Mouse (Mus musculus) embryonic facial prominence, embryonic 15.5 days (tissue): ENCODE measurements around the gene Otogl. TPM values are rescaled to one million over a fixed set of nuclear protein-coding genes. Genes with fewer than 3 reads are reported as not detected.

Source experiments
- ATAC-seq: fragments of 200-750 bp; cut with Nextera tagmentation; 2 replicates; pipeline ENCODE4 v1.8.0; 2017; ENCODE audit warnings: low read depth, moderate TSS enrichment; ENCODE audit not compliant: insufficient number of reproducible peaks, low FRiP score, low TSS enrichment
- H3K27ac ChIP-seq: fragments of 300-500 bp; sonication (generic); replicated peaks from 2 replicates; pipeline ENCODE4 v1.5.1; 2015; ENCODE audit warnings: mild to moderate bottlenecking, inconsistent platforms
- H3K27me3 ChIP-seq: fragments of 300-500 bp; sonication (generic); 2 replicates; pipeline ENCODE4 v1.6.1; 2015; ENCODE audit warnings: inconsistent platforms
- H3K36me3 ChIP-seq: fragments of 300-500 bp; sonication (generic); 2 replicates; pipeline ENCODE4 v1.6.1; 2015; ENCODE audit warnings: mild to moderate bottlenecking, inconsistent platforms
- H3K4me1 ChIP-seq: fragments of 300-500 bp; sonication (generic); 2 replicates; pipeline ENCODE4 v1.6.1; 2015; ENCODE audit warnings: inconsistent platforms
- H3K4me2 ChIP-seq: fragments of 300-500 bp; sonication (generic); replicated peaks from 2 replicates; pipeline ENCODE4 v1.6.1; 2015; ENCODE audit warnings: mild to moderate bottlenecking, inconsistent platforms
- H3K4me3 ChIP-seq: fragments of 300-500 bp; sonication (generic); replicated peaks from 2 replicates; pipeline ENCODE4 v1.5.1; 2015; ENCODE audit warnings: mild to moderate bottlenecking, inconsistent platforms
- H3K9ac ChIP-seq: fragments of 300-500 bp; sonication (generic); 2 replicates; pipeline ENCODE4 v1.6.1; 2015; ENCODE audit warnings: inconsistent platforms
- H3K9me3 ChIP-seq: fragments of 300-500 bp; sonication (generic); replicated peaks from 2 replicates; pipeline ENCODE4 v1.6.1; 2016; ENCODE audit warnings: inconsistent platforms
- WGBS: fragments of 180-500 bp; shearing (Covaris S2); methylation state at CpG from one replicate; pipeline ENCODE4 v1.1.7; 2015; 5-methylcytosine and 5-hydroxymethylcytosine counted together
- polyA plus RNA-seq: library from polyadenylated mRNA; unstranded; fragments of >200 nt; fragmentation: Nextera tagmentation; extraction: Ambion mirVana; gene quantifications from 2 replicates; pipeline ENCODE4 v1.2.1, GENCODE M21; 2015

The Otogl gene
- polyA plus RNA-seq, 1 experiment from 2014 or later: 0.29 TPM

GRCm38 (mm10) chr10:107905274-107906034 lies 6.5 kb downstream of the Otogl start:
- no peak for ATAC-seq
- Histone ChIP-seq H3K9me3 (no peaks in the 10 kb centered on the region), H3K4me2 (no peak overlapping the region), H3K4me3 (no peak overlapping the region), H3K9ac (no peak overlapping the region), H3K27ac (no peak overlapping the region), H3K27me3 (no peaks in the 10 kb centered on the region), H3K36me3 (no peaks in the 10 kb centered on the region), H3K4me1 (no peaks in the 10 kb centered on the region)
- WGBS: 71% methylated on average over 7 of the region's 7 CpGs

- Histone ChIP-seq H3K9me3 (no peaks in the 10 kb centered on the region), H3K4me3 (no peak overlapping the region), H3K4me2 (no peak overlapping the region), H3K27ac (no peak overlapping the region), H3K4me1 (no peaks in the 10 kb centered on the region), H3K9ac (no peak overlapping the region), H3K27me3 (no peaks in the 10 kb centered on the region), H3K36me3 (no peaks in the 10 kb centered on the region)
- WGBS: 75% methylated on average over 8 of the region's 8 CpGs
- ATAC-seq: no peak
Measured at GRCm38 (mm10) chr10:107901958-107902357, 10.0 kb downstream of the Otogl start.

DNA sequence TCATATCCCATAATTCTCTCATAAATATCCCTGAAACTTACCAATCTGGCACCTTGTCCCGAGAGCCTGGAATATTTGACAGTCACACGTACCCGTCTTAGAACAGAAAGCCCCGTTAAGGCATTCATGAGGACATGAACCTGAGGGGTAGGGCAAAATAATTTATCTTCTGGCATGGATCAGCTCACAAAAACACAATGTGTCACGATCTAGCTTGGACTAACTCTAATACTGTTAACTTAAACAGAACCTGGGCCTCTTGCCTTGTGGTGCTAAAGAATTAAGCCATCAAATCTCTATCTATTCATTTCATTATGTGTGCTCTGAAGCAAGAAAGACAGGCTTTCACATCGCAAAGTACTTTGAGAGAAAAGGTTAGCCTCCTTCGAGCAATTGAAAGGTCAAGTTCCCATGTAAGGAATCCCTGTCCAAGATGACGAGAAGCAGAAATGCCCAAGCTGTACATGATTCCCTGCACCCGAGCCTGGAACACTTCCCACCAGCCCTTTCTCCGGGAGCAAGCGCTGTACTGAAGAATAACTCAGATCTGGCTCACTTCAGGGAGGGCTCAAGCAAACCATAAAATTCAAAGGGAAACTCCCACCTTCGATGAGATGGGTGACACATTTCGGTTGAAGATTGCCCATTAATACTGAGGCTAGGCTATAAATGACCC lies 10.6 kb downstream of the Otogl start:
- 76% methylated on average over 13 of the region's 13 CpGs for WGBS

GRCm38 (mm10) chr10:107899946-107900345 lies 12.0 kb downstream of the Otogl start:
- Histone ChIP-seq H3K36me3 (no peaks in the 10 kb centered on the region), H3K4me1 (no peaks in the 10 kb centered on the region), H3K4me3 (no peak overlapping the region), H3K27ac (no peak overlapping the region), H3K4me2 (no peak overlapping the region), H3K27me3 (no peaks in the 10 kb centered on the region), H3K9me3 (no peaks in the 10 kb centered on the region), H3K9ac (no peak overlapping the region)
- no peak for ATAC-seq
- 81% methylated on average over 6 of the region's 6 CpGs for WGBS

More for the DNA sequence above, 10.6 kb downstream of the Otogl start:
- Histone ChIP-seq H3K4me3 (no peak overlapping the region), H3K27ac (no peak overlapping the region), H3K4me1 (no peaks in the 10 kb centered on the region), H3K9ac (no peak overlapping the region), H3K4me2 (no peak overlapping the region), H3K9me3 (no peaks in the 10 kb centered on the region), H3K36me3 (no peaks in the 10 kb centered on the region), H3K27me3 (no peaks in the 10 kb centered on the region)
- no peak for ATAC-seq

DNA sequence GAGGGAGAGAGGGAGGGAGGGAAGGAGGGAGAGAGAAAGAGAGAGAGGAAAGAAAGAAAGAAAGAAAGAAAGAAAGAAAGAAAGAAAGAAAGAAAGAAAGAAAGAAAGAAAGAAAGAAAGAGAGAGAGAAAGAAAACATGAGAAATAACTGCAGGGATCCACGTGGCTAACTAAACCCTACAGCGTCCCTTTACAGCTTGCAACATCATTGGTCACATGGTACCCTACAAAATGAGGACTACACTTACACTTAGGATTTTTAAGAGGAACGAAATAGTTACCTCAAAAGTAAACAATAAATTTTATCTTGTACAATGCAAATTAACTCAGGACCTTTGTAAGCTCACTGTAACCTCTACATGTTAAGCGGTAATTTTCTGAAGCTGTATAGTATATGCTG lies 15.8 kb downstream of the Otogl start:
- no peak for ATAC-seq
- H3K27me3 ChIP-seq: no peaks in the 10 kb centered on the region
- WGBS: 81% methylated on average over 4 of the region's 4 CpGs

GRCm38 (mm10) chr10:107894663-107895581 lies 17.0 kb downstream of the Otogl start:
- Histone ChIP-seq H3K27ac (no peak overlapping the region), H3K9me3 (no peaks in the 10 kb centered on the region), H3K27me3 (no peaks in the 10 kb centered on the region), H3K4me3 (no peak overlapping the region), H3K36me3 (no peaks in the 10 kb centered on the region), H3K4me1 (no peaks in the 10 kb centered on the region), H3K4me2 (no peak overlapping the region), H3K9ac (no peak overlapping the region)
- 45% methylated on average over 8 of the region's 8 CpGs for WGBS
- no peak for ATAC-seq

More for the DNA sequence above, 15.8 kb downstream of the Otogl start:
- Histone ChIP-seq H3K9ac (no peak overlapping the region), H3K27ac (no peak overlapping the region), H3K4me3 (no peak overlapping the region), H3K9me3 (no peaks in the 10 kb centered on the region), H3K4me1 (no peaks in the 10 kb centered on the region), H3K36me3 (no peaks in the 10 kb centered on the region), H3K4me2 (no peak overlapping the region)

GRCm38 (mm10) chr10:107890400-107890799 lies 21.5 kb downstream of the Otogl start:
- Histone ChIP-seq H3K9me3 (no peaks in the 10 kb centered on the region), H3K4me1 (no peaks in the 10 kb centered on the region), H3K27me3 (no peaks in the 10 kb centered on the region), H3K36me3 (no peaks in the 10 kb centered on the region), H3K27ac (no peak overlapping the region), H3K4me2 (no peak overlapping the region), H3K9ac (no peak overlapping the region), H3K4me3 (no peak overlapping the region)
- 86% methylated on average over 9 of the region's 9 CpGs for WGBS
- ATAC-seq: no peak

- H3K27me3 ChIP-seq: no peaks in the 10 kb centered on the region
- no peak overlapping the region for H3K4me2 ChIP-seq
- no peaks in the 10 kb centered on the region for H3K4me1 ChIP-seq
- no peak overlapping the region for H3K27ac ChIP-seq
- no peaks in the 10 kb centered on the region for H3K36me3 ChIP-seq
- no peak overlapping the region for H3K4me3 ChIP-seq
- no peak overlapping the region for H3K9ac ChIP-seq
- 90% methylated on average over 5 of the region's 5 CpGs for WGBS
- no peaks in the 10 kb centered on the region for H3K9me3 ChIP-seq
- ATAC-seq: no peak
Measured at GRCm38 (mm10) chr10:107872542-107872941, 39.4 kb downstream of the Otogl start.

- H3K4me1 ChIP-seq: no peaks in the 10 kb centered on the region
- H3K4me2 ChIP-seq: no peak overlapping the region
- H3K4me3 ChIP-seq: no peak overlapping the region
- H3K27me3 ChIP-seq: no peaks in the 10 kb centered on the region
- no peak overlapping the region for H3K9ac ChIP-seq
- no peak for ATAC-seq
- H3K36me3 ChIP-seq: no peaks in the 10 kb centered on the region
- no peaks in the 10 kb centered on the region for H3K9me3 ChIP-seq
- 85% methylated on average over 4 of the region's 4 CpGs for WGBS
- H3K27ac ChIP-seq: no peak overlapping the region
Measured at GRCm38 (mm10) chr10:107872109-107872508, 39.8 kb downstream of the Otogl start.

- Histone ChIP-seq H3K4me3 (no peak overlapping the region), H3K27me3 (no peaks in the 10 kb centered on the region), H3K9me3 (no peaks in the 10 kb centered on the region), H3K4me2 (no peak overlapping the region), H3K36me3 (no peaks in the 10 kb centered on the region), H3K27ac (no peak overlapping the region), H3K9ac (no peak overlapping the region), H3K4me1 (no peaks in the 10 kb centered on the region)
- no peak for ATAC-seq
- 76% methylated on average over 7 of the region's 7 CpGs for WGBS
Measured at GRCm38 (mm10) chr10:107870540-107870939, 41.4 kb downstream of the Otogl start.

- Histone ChIP-seq H3K4me2 (no peak overlapping the region), H3K27ac (no peak overlapping the region), H3K4me1 (no peaks in the 10 kb centered on the region), H3K4me3 (no peak overlapping the region), H3K9me3 (no peaks in the 10 kb centered on the region), H3K9ac (no peak overlapping the region), H3K27me3 (no peaks in the 10 kb centered on the region), H3K36me3 (no peaks in the 10 kb centered on the region)
- 90% methylated on average over 8 of the region's 8 CpGs for WGBS
- ATAC-seq: no peak
Measured at GRCm38 (mm10) chr10:107868904-107869303, 43.0 kb downstream of the Otogl start.
